Mouse (Mus musculus): ENCODE results near the gene Gm20518. TPM values are rescaled to one million over a fixed set of nuclear protein-coding genes. Genes with fewer than 3 reads are reported as not detected.

Gene Gm20518
- total and polyA plus RNA-seq, 2 experiments: 0.09 to 0.34 TPM

- Histone ChIP-seq H3K9ac (ENCODE audit: low read depth, low read length) (peak overlapping the region; percentile 65), H3K4me3 (ENCODE audit: insufficient read depth, low read depth, low read length) (peak overlapping the region; percentile 61), H3K36me3 (ENCODE audit: control insufficient read depth, insufficient read depth, low read length) (no peaks in the 10 kb centered on the region), H3K4me1 (ENCODE audit: control insufficient read depth, insufficient read depth, low read length) (peaks cover 5% of the 10 kb centered on the region; the same call in 1 of the 2 replicates), H3K79me2 (ENCODE audit: control insufficient read depth, insufficient read depth, low read length) (no peaks in the 10 kb centered on the region), H3K27ac (replicated peaks; ENCODE audit: insufficient read depth, low read depth, low read length) (peak overlapping the region; percentile 51), H3K27me3 (ENCODE audit: control insufficient read depth, insufficient read depth, low read length) (peaks cover 19% of the 10 kb centered on the region)
- TF ChIP-seq CTCF (IDR thresholded peaks at IDR 0.05; ENCODE audit: low read depth, low read length) (no peak), POLR2A (IDR thresholded peaks at IDR 0.05; ENCODE audit: extremely low read depth, insufficient read depth, low read length) (no peak)
- WGBS: 11% methylated on average over 29 of the region's 29 CpGs
- DNase-seq (ENCODE audit: extremely low read depth, low read depth, low spot score): no peak
Observed at GRCm38 (mm10) chr16:17797812-17798311, 93.6 kb downstream of the Gm20518 start.

- DNase-seq (ENCODE audit: extremely low read depth, low read depth, low spot score): no peak
- peaks cover 17% of the 10 kb centered on the region; the same call in 1 of the 2 replicates for H3K27me3 ChIP-seq (ENCODE audit: control insufficient read depth, insufficient read depth, low read length)
- WGBS: 5% methylated on average over 80 of the region's 81 CpGs
Observed at GRCm38 (mm10) chr16:17796971-17797811, 94.3 kb downstream of the Gm20518 start, which contains the start of gene Scarf2. Scarf2 (plus strand) TSS chr16:17797282.

GRCm38 (mm10) chr16:17796519-17796918, 95.0 kb downstream of the Gm20518 start:
- H3K27me3 ChIP-seq (ENCODE audit: control insufficient read depth, insufficient read depth, low read length): peaks cover 17% of the 10 kb centered on the region; the same call in 1 of the 2 replicates
- H3K36me3 ChIP-seq (ENCODE audit: control insufficient read depth, insufficient read depth, low read length): peaks cover under 1% of the 10 kb centered on the region; the same call in 1 of the 2 replicates
- H3K79me2 ChIP-seq (ENCODE audit: control insufficient read depth, insufficient read depth, low read length): no peaks in the 10 kb centered on the region
- no peak overlapping the region for H3K9ac ChIP-seq (ENCODE audit: low read depth, low read length)
- no peaks in the 10 kb centered on the region for H3K4me1 ChIP-seq (ENCODE audit: control insufficient read depth, insufficient read depth, low read length)
- DNase-seq (ENCODE audit: extremely low read depth, low read depth, low spot score): no peak
- H3K27ac ChIP-seq (replicated peaks; ENCODE audit: insufficient read depth, low read depth, low read length): no peak overlapping the region
- peak overlapping the region; percentile 36; the same call in 1 of the 2 replicates for H3K4me3 ChIP-seq (ENCODE audit: insufficient read depth, low read depth, low read length)
- no peak for TF ChIP-seq CTCF (IDR thresholded peaks at IDR 0.05; ENCODE audit: low read depth, low read length)
- no peak for TF ChIP-seq POLR2A (IDR thresholded peaks at IDR 0.05; ENCODE audit: extremely low read depth, insufficient read depth, low read length)

More at GRCm38 (mm10) chr16:17796971-17797811, 94.3 kb downstream of the Gm20518 start, which contains the start of gene Scarf2:
- Histone ChIP-seq H3K36me3 (ENCODE audit: control insufficient read depth, insufficient read depth, low read length) (no peaks in the 10 kb centered on the region; the same call in 1 of the 2 replicates), H3K4me1 (ENCODE audit: control insufficient read depth, insufficient read depth, low read length) (no peaks in the 10 kb centered on the region), H3K79me2 (ENCODE audit: control insufficient read depth, insufficient read depth, low read length) (no peaks in the 10 kb centered on the region), H3K9ac (ENCODE audit: low read depth, low read length) (peak within 1 kb of the TSS; percentile 65), H3K4me3 (ENCODE audit: insufficient read depth, low read depth, low read length) (peak within 1 kb of the TSS; percentile 61), H3K27ac (replicated peaks; ENCODE audit: insufficient read depth, low read depth, low read length) (peak within 1 kb of the TSS; percentile 51)
- TF ChIP-seq POLR2A (IDR thresholded peaks at IDR 0.05; ENCODE audit: extremely low read depth, insufficient read depth, low read length): no peak
- TF ChIP-seq CTCF (IDR thresholded peaks at IDR 0.05; ENCODE audit: low read depth, low read length): no peak

- no peak overlapping the region for H3K27ac ChIP-seq (replicated peaks; ENCODE audit: insufficient read depth, low read depth, low read length)
- no peak for DNase-seq (ENCODE audit: extremely low read depth, low read depth, low spot score)
- H3K36me3 ChIP-seq (ENCODE audit: control insufficient read depth, insufficient read depth, low read length): peaks cover 9% of the 10 kb centered on the region
- no peak overlapping the region for H3K4me3 ChIP-seq (ENCODE audit: insufficient read depth, low read depth, low read length)
- 80% methylated on average over 5 of the region's 5 CpGs for WGBS
- H3K4me1 ChIP-seq (ENCODE audit: control insufficient read depth, insufficient read depth, low read length): no peaks in the 10 kb centered on the region
- no peaks in the 10 kb centered on the region for H3K79me2 ChIP-seq (ENCODE audit: control insufficient read depth, insufficient read depth, low read length)
- peaks cover 17% of the 10 kb centered on the region; the same call in 1 of the 2 replicates for H3K27me3 ChIP-seq (ENCODE audit: control insufficient read depth, insufficient read depth, low read length)
- no peak overlapping the region for H3K9ac ChIP-seq (ENCODE audit: low read depth, low read length)
- TF ChIP-seq POLR2A (IDR thresholded peaks at IDR 0.05; ENCODE audit: extremely low read depth, insufficient read depth, low read length) (no peak), CTCF (IDR thresholded peaks at IDR 0.05; ENCODE audit: low read depth, low read length) (no peak)
Observed at GRCm38 (mm10) chr16:17795643-17796042, 95.8 kb downstream of the Gm20518 start.

GRCm38 (mm10) chr16:17794047-17794446, 97.4 kb downstream of the Gm20518 start:
- H3K4me3 ChIP-seq (ENCODE audit: insufficient read depth, low read depth, low read length): no peak overlapping the region
- H3K9ac ChIP-seq (ENCODE audit: low read depth, low read length): no peak overlapping the region
- no peaks in the 10 kb centered on the region for H3K4me1 ChIP-seq (ENCODE audit: control insufficient read depth, insufficient read depth, low read length)
- DNase-seq (ENCODE audit: extremely low read depth, low read depth, low spot score): no peak
- peaks cover 17% of the 10 kb centered on the region; the same call in 1 of the 2 replicates for H3K27me3 ChIP-seq (ENCODE audit: control insufficient read depth, insufficient read depth, low read length)
- H3K79me2 ChIP-seq (ENCODE audit: control insufficient read depth, insufficient read depth, low read length): no peaks in the 10 kb centered on the region
- no peak overlapping the region for H3K27ac ChIP-seq (replicated peaks; ENCODE audit: insufficient read depth, low read depth, low read length)
- no peak for TF ChIP-seq POLR2A (IDR thresholded peaks at IDR 0.05; ENCODE audit: extremely low read depth, insufficient read depth, low read length)
- no peak for TF ChIP-seq CTCF (IDR thresholded peaks at IDR 0.05; ENCODE audit: low read depth, low read length)
- peaks cover 19% of the 10 kb centered on the region for H3K36me3 ChIP-seq (ENCODE audit: control insufficient read depth, insufficient read depth, low read length)
- WGBS: 97% methylated on average over 4 of the region's 4 CpGs
